Mouse (Mus musculus) midbrain, embryonic 14.5 days (tissue): ENCODE data around the gene Btg1. TPM values are rescaled to one million over a fixed set of nuclear protein-coding genes. Genes with fewer than 3 reads are reported as not detected.
A peak's percentile ranks its signal among the peaks of the same experiment; 100 is the strongest.

Experiments used
- ATAC-seq: fragments of 200-750 bp; cut with Nextera tagmentation; 2 replicates; pipeline ENCODE4 v1.8.0; 2017; ENCODE audit warnings: moderate number of reproducible peaks, moderate library complexity; ENCODE audit not compliant: low FRiP score, low TSS enrichment
- DNase-seq: peaks from one replicate; pipeline ENCODE4 v3.0.0-alpha.2; 2015
- H3K27ac ChIP-seq: fragments of 300-500 bp; sonication (generic); replicated peaks from 2 replicates; pipeline ENCODE4 v1.5.1; 2014; ENCODE audit warnings: mild to moderate bottlenecking, low read depth, low read length, moderate library complexity
- H3K27me3 ChIP-seq: fragments of 300-500 bp; sonication (generic); 2 replicates; pipeline ENCODE4 v1.6.1; 2014; ENCODE audit warnings: low read length, control low read depth, mixed read lengths; ENCODE audit not compliant: control insufficient read depth, insufficient read depth
- H3K36me3 ChIP-seq: fragments of 300-500 bp; sonication (generic); 2 replicates; pipeline ENCODE4 v1.6.1; 2014; ENCODE audit warnings: low read length, control low read depth; ENCODE audit not compliant: control insufficient read depth, insufficient read depth
- H3K4me1 ChIP-seq: fragments of 300-500 bp; sonication (generic); 2 replicates; pipeline ENCODE4 v1.6.1; 2014; ENCODE audit warnings: mild to moderate bottlenecking, antibody characterized with exemption, low read length, control low read depth; ENCODE audit not compliant: control insufficient read depth, insufficient read depth
- H3K4me2 ChIP-seq: fragments of 300-500 bp; sonication (generic); 2 replicates; pipeline ENCODE4 v1.6.1; 2014; ENCODE audit warnings: mild to moderate bottlenecking, low read length, moderate library complexity
- H3K4me3 ChIP-seq: fragments of 300-500 bp; sonication (generic); replicated peaks from 2 replicates; pipeline ENCODE4 v1.5.1; 2014; ENCODE audit warnings: low read depth, low read length
- H3K9ac ChIP-seq: fragments of 300-500 bp; sonication (generic); replicated peaks from 2 replicates; pipeline ENCODE4 v1.6.1; 2014; ENCODE audit warnings: mild to moderate bottlenecking, low read length, moderate library complexity
- H3K9me3 ChIP-seq: fragments of 300-500 bp; sonication (generic); 2 replicates; pipeline ENCODE4 v1.6.1; 2016; ENCODE audit warnings: low read length, control low read depth, mixed read lengths; ENCODE audit not compliant: control insufficient read depth
- WGBS: fragments of 180-500 bp; shearing (Covaris S2); extraction: QIAGEN DNeasy Blood & Tissue Kit; methylation state at CpG from one replicate; pipeline ENCODE4 v1.1.7; 2014; 5-methylcytosine and 5-hydroxymethylcytosine counted together
- polyA plus RNA-seq: library from polyadenylated mRNA; unstranded; fragments of >200 nt; fragmentation: Nextera tagmentation; extraction: Ambion mirVana; gene quantifications from 2 replicates; pipeline ENCODE4 v1.2.1, GENCODE M21; 2014

Gene Btg1
- polyA plus RNA-seq, 1 experiment from 2014 or later, result 70.7 TPM

- Histone ChIP-seq H3K9me3 (no peaks in the 10 kb centered on the region), H3K4me3 (no peak overlapping the region), H3K4me2 (no peak overlapping the region), H3K27me3 (no peaks in the 10 kb centered on the region), H3K9ac (no peak overlapping the region), H3K4me1 (no peaks in the 10 kb centered on the region), H3K36me3 (peaks cover 11% of the 10 kb centered on the region; the same call in 1 of the 2 replicates), H3K27ac (no peak overlapping the region)
- DNase-seq (no peak), ATAC-seq (no peak)
- WGBS, result 80% methylated on average over 12 of the region's 12 CpGs
These were observed 15.7 kb downstream of the Btg1 start for GRCm38 (mm10) chr10:96632271-96633144.

DNA sequence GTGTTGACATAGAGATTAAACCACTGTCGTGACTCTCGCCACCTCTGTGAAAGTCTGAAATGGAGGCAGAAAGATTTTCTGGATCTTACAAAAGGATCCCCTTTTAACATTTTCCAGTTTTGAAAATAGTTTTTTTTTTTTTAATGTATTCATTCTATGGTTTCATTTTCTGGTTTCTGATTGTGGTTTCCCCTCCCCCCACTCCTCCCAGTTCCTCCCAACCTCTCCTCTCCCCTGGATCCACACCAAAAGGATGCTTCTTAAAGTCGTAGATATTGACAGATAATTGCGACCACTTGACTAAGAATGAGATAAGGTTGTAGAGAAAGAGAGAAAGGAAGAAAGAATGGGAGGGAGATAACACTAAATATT lies 16.3 kb downstream of the Btg1 start:
- WGBS, result 72% methylated on average over 4 of the region's 4 CpGs
- no peak overlapping the region for H3K4me3 ChIP-seq
- ATAC-seq (no peak), DNase-seq (no peak)
- H3K36me3 ChIP-seq, result peaks cover 11% of the 10 kb centered on the region; the same call in 1 of the 2 replicates
- H3K9me3 ChIP-seq, result no peaks in the 10 kb centered on the region
- no peak overlapping the region for H3K4me2 ChIP-seq
- H3K9ac ChIP-seq, result no peak overlapping the region
- no peak overlapping the region for H3K27ac ChIP-seq
- H3K4me1 ChIP-seq, result no peaks in the 10 kb centered on the region
- H3K27me3 ChIP-seq, result no peaks in the 10 kb centered on the region

- Histone ChIP-seq H3K4me3 (no peak overlapping the region), H3K27me3 (no peaks in the 10 kb centered on the region), H3K4me2 (no peak overlapping the region), H3K36me3 (0 out of 2 replicates have a peak, but pooled peaks cover 3% of the 10 kb centered on the region), H3K4me1 (no peaks in the 10 kb centered on the region), H3K27ac (no peak overlapping the region), H3K9ac (no peak overlapping the region), H3K9me3 (no peaks in the 10 kb centered on the region)
- no peak for ATAC-seq
- DNase-seq, result no peak
- WGBS, result 64% methylated on average over 4 of the region's 4 CpGs
These were observed 18.7 kb downstream of the Btg1 start for GRCm38 (mm10) chr10:96635472-96635871.

GRCm38 (mm10) chr10:96638477-96638876 lies 21.7 kb downstream of the Btg1 start:
- 91% methylated on average over 2 of the region's 2 CpGs for WGBS
- Histone ChIP-seq H3K4me2 (no peak overlapping the region), H3K4me1 (no peaks in the 10 kb centered on the region), H3K9ac (no peak overlapping the region), H3K4me3 (no peak overlapping the region), H3K36me3 (no peaks in the 10 kb centered on the region), H3K27ac (no peak overlapping the region), H3K27me3 (no peaks in the 10 kb centered on the region), H3K9me3 (no peaks in the 10 kb centered on the region)
- no peak for ATAC-seq
- DNase-seq, result no peak

GRCm38 (mm10) chr10:96642014-96642413 lies 25.2 kb downstream of the Btg1 start:
- DNase-seq (no peak), ATAC-seq (no peak)
- H3K9me3 ChIP-seq, result no peaks in the 10 kb centered on the region
- H3K9ac ChIP-seq, result no peak overlapping the region
- H3K27me3 ChIP-seq, result no peaks in the 10 kb centered on the region
- H3K4me3 ChIP-seq, result no peak overlapping the region
- WGBS, result 85% methylated on average over 4 of the region's 4 CpGs
- no peak overlapping the region for H3K4me2 ChIP-seq
- peaks cover 13% of the 10 kb centered on the region; the same call in 1 of the 2 replicates for H3K4me1 ChIP-seq
- H3K27ac ChIP-seq, result no peak overlapping the region
- no peaks in the 10 kb centered on the region for H3K36me3 ChIP-seq

DNA sequence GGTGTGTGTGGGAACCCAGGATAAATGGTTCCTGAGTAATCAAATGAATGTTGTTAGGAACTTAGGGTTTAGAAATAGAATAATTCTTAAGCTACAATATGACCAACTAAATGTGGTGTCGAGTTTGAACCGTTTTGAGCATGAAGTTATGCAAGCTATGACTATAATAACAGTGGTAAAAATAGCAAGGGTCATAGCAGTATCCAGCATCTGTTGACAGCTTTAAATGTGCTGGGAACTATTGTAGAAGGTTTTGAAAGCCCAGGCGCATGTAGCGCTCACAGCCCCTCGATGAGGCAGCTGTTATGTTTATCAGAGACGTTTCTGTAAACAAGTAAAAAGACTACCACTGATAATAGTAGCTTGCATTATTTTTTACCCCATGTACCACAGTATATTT lies 25.9 kb downstream of the Btg1 start:
- ATAC-seq, result no peak
- H3K4me1 ChIP-seq, result peaks cover 14% of the 10 kb centered on the region; the same call in 1 of the 2 replicates
- 88% methylated on average over 6 of the region's 6 CpGs for WGBS

GRCm38 (mm10) chr10:96645183-96645582 lies 28.4 kb downstream of the Btg1 start:
- ATAC-seq (no peak), DNase-seq (no peak)
- Histone ChIP-seq H3K4me2 (no peak overlapping the region), H3K27me3 (no peaks in the 10 kb centered on the region), H3K9ac (no peak overlapping the region), H3K36me3 (no peaks in the 10 kb centered on the region), H3K9me3 (no peaks in the 10 kb centered on the region), H3K4me1 (peaks cover 14% of the 10 kb centered on the region; the same call in 1 of the 2 replicates), H3K4me3 (no peak overlapping the region), H3K27ac (0 out of 2 replicates have a peak overlapping the region, but pooled peaks have one; percentile 83)
- WGBS, result 92% methylated on average over 1 of the region's 1 CpGs

More for the DNA sequence above, 25.9 kb downstream of the Btg1 start:
- Histone ChIP-seq H3K9me3 (no peaks in the 10 kb centered on the region), H3K27me3 (no peaks in the 10 kb centered on the region), H3K36me3 (no peaks in the 10 kb centered on the region), H3K9ac (no peak overlapping the region), H3K4me2 (no peak overlapping the region), H3K4me3 (no peak overlapping the region), H3K27ac (no peak overlapping the region)
- no peak for DNase-seq

DNA sequence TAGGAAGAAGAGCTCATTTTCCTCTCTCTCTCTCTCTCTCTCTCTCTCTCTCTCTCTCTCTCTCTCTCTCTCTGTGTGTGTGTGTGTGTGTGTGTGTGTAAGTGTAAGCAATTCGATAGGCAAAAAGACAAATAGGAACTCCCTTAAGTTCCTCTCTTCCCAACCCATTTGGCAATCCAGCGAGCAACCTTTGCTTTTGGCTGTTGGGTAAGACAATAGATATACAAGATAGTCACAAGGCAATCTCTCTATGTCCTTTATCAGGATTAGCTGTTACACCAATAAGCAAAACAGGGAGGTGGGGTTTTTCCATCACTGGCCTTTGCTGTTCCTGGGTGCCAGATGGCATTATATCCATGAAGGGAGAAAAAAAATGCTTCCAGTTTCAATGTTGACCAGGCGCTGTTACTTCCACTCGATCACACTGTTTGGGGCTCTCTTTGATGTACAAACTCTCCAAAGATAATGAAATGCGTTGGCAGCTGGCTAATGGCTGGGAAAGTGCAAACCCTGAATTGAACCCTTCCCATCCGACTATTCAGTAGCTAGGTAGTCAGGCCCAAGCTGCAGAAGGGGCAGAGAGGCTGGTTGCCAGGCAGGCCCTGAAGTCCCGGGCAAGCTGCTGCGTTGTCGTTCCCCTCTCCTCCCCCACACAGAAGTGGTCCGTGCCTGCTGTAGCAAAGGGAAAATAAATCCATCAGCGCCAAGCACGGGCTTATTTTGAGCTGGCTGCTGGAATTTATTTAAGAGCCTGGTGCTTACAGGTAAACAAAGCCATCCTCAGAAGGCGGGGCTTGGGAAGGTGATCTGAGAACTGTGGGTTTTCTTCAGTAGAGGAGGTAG lies 29.4 kb downstream of the Btg1 start:
- Histone ChIP-seq H3K4me1 (peaks cover 14% of the 10 kb centered on the region; the same call in 1 of the 2 replicates), H3K9me3 (no peaks in the 10 kb centered on the region), H3K27me3 (no peaks in the 10 kb centered on the region), H3K36me3 (no peaks in the 10 kb centered on the region), H3K27ac (peak overlapping the region; percentile 83), H3K4me3 (0 out of 2 replicates have a peak overlapping the region, but pooled peaks have one; percentile 2), H3K4me2 (peak overlapping the region; percentile 40), H3K9ac (peak overlapping the region; percentile 17)
- WGBS, result 9% methylated on average over 13 of the region's 13 CpGs
- DNase-seq, result peak; percentile 78
- ATAC-seq, result peak; percentile 88
